Mouse (Mus musculus) limb, embryonic 14.5 days (tissue): Measurements from ENCODE around the gene Btn2a2. TPM values are rescaled to one million over a fixed set of nuclear protein-coding genes. Genes with fewer than 3 reads are reported as not detected.

Experiments used
- ATAC-seq: fragments of 200-750 bp; cut with Nextera tagmentation; 2 replicates; pipeline ENCODE4 v1.8.0; 2017; ENCODE audit warnings: low read depth, moderate number of reproducible peaks, moderate TSS enrichment; ENCODE audit not compliant: low FRiP score
- DNase-seq: peaks from one replicate; pipeline ENCODE4 v3.0.0-alpha.2; 2015; ENCODE audit warnings: low spot score
- H3K27ac ChIP-seq: fragments of 300-500 bp; sonication (generic); replicated peaks from 2 replicates; pipeline ENCODE4 v1.5.1; 2014; ENCODE audit warnings: low read depth, mild to moderate bottlenecking, low read length, moderate library complexity, mixed read lengths
- H3K27me3 ChIP-seq: fragments of 300-500 bp; sonication (generic); 2 replicates; pipeline ENCODE4 v1.6.1; 2014; ENCODE audit warnings: low read length, mixed read lengths; ENCODE audit not compliant: control insufficient read depth, insufficient read depth
- H3K36me3 ChIP-seq: fragments of 300-500 bp; sonication (generic); 2 replicates; pipeline ENCODE4 v1.6.1; 2014; ENCODE audit warnings: mild to moderate bottlenecking, low read length, moderate library complexity, mixed read lengths; ENCODE audit not compliant: control insufficient read depth, insufficient read depth
- H3K4me1 ChIP-seq: fragments of 300-500 bp; sonication (generic); 2 replicates; pipeline ENCODE4 v1.6.1; 2014; ENCODE audit warnings: antibody characterized with exemption, low read length, mixed read lengths; ENCODE audit not compliant: control insufficient read depth, insufficient read depth
- H3K4me2 ChIP-seq: fragments of 300-500 bp; sonication (generic); replicated peaks from 2 replicates; pipeline ENCODE4 v1.6.1; 2014; ENCODE audit warnings: low read depth, mild to moderate bottlenecking, low read length, moderate library complexity; ENCODE audit not compliant: severe bottlenecking
- H3K4me3 ChIP-seq: fragments of 300-500 bp; sonication (generic); replicated peaks from 2 replicates; pipeline ENCODE4 v1.5.1; 2014; ENCODE audit warnings: low read length
- H3K9ac ChIP-seq: fragments of 300-500 bp; sonication (generic); 2 replicates; pipeline ENCODE4 v1.6.1; 2014; ENCODE audit warnings: mild to moderate bottlenecking, low read depth, low read length, moderate library complexity; ENCODE audit not compliant: severe bottlenecking
- H3K9me3 ChIP-seq: fragments of 300-500 bp; sonication (generic); 2 replicates; pipeline ENCODE4 v1.6.1; 2016; ENCODE audit warnings: low read length; ENCODE audit not compliant: control insufficient read depth
- POLR2A ChIP-seq: fragments of 200-500 bp; IDR thresholded peaks from 2 replicates; pipeline ENCODE4 v1.8.0; 2012; ENCODE audit warnings: inconsistent platforms, mild to moderate bottlenecking, moderate library complexity, borderline replicate concordance; ENCODE audit not compliant: insufficient read depth, insufficient read length; ENCODE audit errors: extremely low read depth
- WGBS: fragments of 180-500 bp; shearing (Covaris S2); extraction: QIAGEN DNeasy Blood & Tissue Kit; methylation state at CpG from one replicate; pipeline ENCODE4 v1.1.7; 2014; 5-methylcytosine and 5-hydroxymethylcytosine counted together
- polyA plus RNA-seq, 2 experiments: library from polyadenylated mRNA; depleted of rRNA in 1 of 2; stranded (reverse) in 1 of 2; unstranded in 1 of 2; fragments of >200 nt; fragmentation: Nextera tagmentation in 1 of 2; extraction: Ambion mirVana in 1 of 2; gene quantifications; 2 replicates each; pipeline versions ENCODE4 v1.2.1 to v1.2.3; 2012 to 2014

Btn2a2 gene
- polyA plus RNA-seq, 2 experiments, result 0.62 to 0.89 TPM

DNA sequence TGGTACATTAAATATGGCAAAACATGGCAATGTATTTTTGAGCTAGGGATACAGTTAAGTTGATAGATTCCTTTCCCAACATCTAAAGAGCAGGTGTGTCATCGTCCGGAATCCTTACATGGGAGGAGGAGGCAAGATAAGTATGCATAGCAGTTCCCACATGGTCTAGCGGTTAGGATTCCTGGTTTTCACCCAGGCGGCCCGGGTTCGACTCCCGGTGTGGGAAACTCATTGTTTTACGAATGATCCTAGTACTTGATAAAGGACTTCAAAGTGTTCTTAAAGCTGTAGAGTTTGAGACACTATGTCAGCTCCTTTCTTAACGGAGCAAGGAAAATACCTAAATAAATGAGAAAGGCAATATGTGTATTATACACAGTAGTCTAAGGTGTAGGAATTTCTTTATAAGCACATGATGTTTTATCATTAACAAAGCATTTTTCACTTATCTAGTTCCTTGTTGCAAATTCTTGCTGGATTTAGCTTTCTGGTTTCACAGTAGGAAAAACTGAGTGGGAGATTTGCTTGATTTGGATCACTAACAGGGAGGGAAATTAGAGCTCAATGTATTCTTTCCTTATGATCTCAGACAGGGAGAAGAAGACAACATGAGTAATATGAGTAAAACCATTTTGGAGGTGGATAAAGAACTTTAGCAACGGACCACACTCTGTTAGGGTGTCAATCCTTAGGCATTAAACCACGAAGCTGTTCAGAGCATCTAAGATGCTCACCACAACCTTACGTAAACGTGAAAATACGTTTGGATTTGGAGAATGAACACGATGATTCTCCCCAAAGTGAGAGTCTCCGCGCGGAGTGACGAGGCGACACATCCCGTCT is 25.1 kb downstream of the Btn2a2 start:
- no peak overlapping the region for H3K27ac ChIP-seq
- ATAC-seq, result peak; percentile 65
- H3K9me3 ChIP-seq, result no peaks in the 10 kb centered on the region
- under 1% methylated on average over 21 of the region's 21 CpGs for WGBS
- peak overlapping the region; percentile 57 for H3K9ac ChIP-seq
- H3K36me3 ChIP-seq, result no peaks in the 10 kb centered on the region
- H3K27me3 ChIP-seq, result no peaks in the 10 kb centered on the region
- peaks cover 17% of the 10 kb centered on the region; the same call in 1 of the 2 replicates for H3K4me1 ChIP-seq
- peak; percentile 87 for DNase-seq
- peak overlapping the region; percentile 61 for H3K4me2 ChIP-seq
- TF ChIP-seq POLR2A, result no peak
- H3K4me3 ChIP-seq, result peak overlapping the region; percentile 51

DNA sequence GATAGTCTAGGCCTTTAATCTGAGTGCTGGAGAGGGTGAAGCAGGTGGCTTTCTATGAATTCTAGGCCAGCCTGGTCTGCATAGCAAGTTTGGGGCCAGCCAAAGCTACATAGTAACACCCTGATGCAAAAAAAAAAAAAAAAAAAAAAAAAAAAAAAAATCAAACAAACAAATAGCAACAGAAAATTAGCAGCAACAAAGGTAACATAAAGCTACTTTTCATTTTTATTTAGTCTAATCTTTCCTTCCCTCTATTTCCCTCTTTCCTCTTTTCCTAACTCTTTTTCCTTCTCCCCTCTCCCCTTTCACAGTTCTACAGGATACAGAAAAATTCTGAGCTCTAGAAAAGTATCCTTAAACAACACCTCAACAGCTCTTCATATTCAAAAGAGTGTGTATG is 26.0 kb downstream of the Btn2a2 start:
- Histone ChIP-seq H3K9ac (no peak overlapping the region), H3K27ac (no peak overlapping the region), H3K4me1 (peaks cover 17% of the 10 kb centered on the region; the same call in 1 of the 2 replicates), H3K36me3 (no peaks in the 10 kb centered on the region), H3K4me2 (no peak overlapping the region), H3K27me3 (no peaks in the 10 kb centered on the region), H3K4me3 (no peak overlapping the region), H3K9me3 (no peaks in the 10 kb centered on the region)
- DNase-seq (no peak), ATAC-seq (no peak)
- no peak for TF ChIP-seq POLR2A

DNA sequence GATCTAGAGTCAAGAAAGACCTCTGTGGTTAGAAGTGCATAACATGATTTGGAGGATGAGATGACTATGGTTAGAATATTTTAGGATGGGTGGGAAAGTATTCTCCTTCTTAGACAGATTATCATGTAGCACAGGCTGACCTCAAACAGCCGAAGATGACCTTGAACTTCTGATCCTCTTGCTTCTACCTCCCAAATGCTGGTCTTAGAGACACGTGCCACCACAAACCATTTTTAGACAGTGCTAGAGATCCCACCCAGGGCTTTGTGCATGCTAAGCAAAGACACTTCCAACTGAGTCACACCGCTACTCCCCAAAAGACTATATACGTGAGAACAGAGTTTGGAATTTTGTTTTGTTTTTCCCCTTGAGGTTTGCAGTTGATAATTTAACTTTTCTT is 26.6 kb downstream of the Btn2a2 start:
- no peak for ATAC-seq

DNA sequence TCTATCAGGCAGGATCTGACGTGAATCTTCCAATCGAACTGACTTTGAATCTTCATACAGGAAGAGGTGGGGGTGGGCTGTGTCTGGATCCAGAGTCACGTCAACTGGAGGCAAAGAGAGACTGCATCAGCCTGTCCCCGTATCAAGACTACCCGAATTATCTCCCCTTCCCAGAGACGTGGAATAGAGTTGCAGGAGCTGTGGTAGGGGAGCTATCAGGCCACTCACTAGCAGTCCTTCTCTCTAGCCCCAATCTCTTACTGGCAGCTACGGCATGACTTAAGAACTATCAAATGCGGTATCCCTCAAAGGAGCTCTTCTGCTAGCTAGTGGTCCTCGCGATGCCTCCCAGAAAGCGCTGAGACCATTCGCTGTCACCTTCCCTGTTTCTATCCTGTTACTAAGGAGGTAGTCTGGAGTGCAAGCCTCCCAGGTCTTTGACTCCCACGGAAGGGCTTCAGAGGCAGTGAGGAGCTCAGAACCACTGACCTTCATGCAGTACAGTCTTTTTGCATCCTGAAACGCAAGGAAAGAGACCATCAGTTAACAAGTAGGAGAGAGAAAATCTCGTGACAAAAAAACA is 29.3 kb downstream of the Btn2a2 start:
- peaks cover 6% of the 10 kb centered on the region; the same call in 1 of the 2 replicates for H3K4me1 ChIP-seq
- no peaks in the 10 kb centered on the region for H3K36me3 ChIP-seq
- DNase-seq (no peak), ATAC-seq (no peak)
- WGBS, result 23% methylated on average over 15 of the region's 15 CpGs
- H3K4me2 ChIP-seq, result no peak overlapping the region; the same call in 1 of the 2 replicates
- H3K9me3 ChIP-seq, result no peaks in the 10 kb centered on the region
- H3K9ac ChIP-seq, result no peak overlapping the region
- H3K4me3 ChIP-seq, result no peak overlapping the region
- TF ChIP-seq POLR2A, result no peak
- H3K27me3 ChIP-seq, result no peaks in the 10 kb centered on the region
- no peak overlapping the region for H3K27ac ChIP-seq

More for the DNA sequence above, 26.6 kb downstream of the Btn2a2 start:
- no peaks in the 10 kb centered on the region for H3K27me3 ChIP-seq
- no peak for DNase-seq
- peaks cover 17% of the 10 kb centered on the region; the same call in 1 of the 2 replicates for H3K4me1 ChIP-seq
- H3K9ac ChIP-seq, result no peak overlapping the region
- no peak overlapping the region for H3K27ac ChIP-seq
- H3K9me3 ChIP-seq, result no peaks in the 10 kb centered on the region
- TF ChIP-seq POLR2A, result no peak
- H3K4me2 ChIP-seq, result no peak overlapping the region
- 84% methylated on average over 4 of the region's 4 CpGs for WGBS
- H3K4me3 ChIP-seq, result no peak overlapping the region
- H3K36me3 ChIP-seq, result no peaks in the 10 kb centered on the region

DNA sequence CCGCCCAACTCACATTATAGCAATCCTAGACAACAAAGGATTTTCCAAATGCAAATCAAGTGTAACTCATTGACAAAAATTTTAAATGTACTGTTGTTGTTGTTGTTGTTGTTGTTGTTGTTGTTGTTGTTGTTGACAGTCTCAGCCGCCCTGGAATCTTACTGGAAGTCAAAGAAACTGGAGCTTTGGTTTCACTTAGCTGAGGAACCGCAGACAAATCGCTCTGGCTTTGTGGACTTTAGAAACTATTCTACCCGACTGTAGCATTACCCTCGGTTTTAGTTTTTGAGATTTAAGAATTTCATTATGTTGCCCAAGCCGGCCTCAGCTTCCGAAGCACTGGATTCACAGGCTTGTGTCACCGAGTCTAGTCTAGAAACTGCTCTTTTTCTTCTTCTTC is 34.7 kb downstream of the Btn2a2 start:
- DNase-seq (peak; percentile 65), ATAC-seq (no peak)
- no peaks in the 10 kb centered on the region for H3K27me3 ChIP-seq
- no peak for TF ChIP-seq POLR2A
- no peaks in the 10 kb centered on the region for H3K4me1 ChIP-seq
- H3K9ac ChIP-seq, result peak overlapping the region; percentile 61
- H3K36me3 ChIP-seq, result no peaks in the 10 kb centered on the region
- no peaks in the 10 kb centered on the region for H3K9me3 ChIP-seq
- peak overlapping the region; percentile 43 for H3K4me2 ChIP-seq
- H3K27ac ChIP-seq, result peak overlapping the region; percentile 67
- H3K4me3 ChIP-seq, result peak overlapping the region; percentile 54
- WGBS, result 1% methylated on average over 9 of the region's 9 CpGs
